Mouse (Mus musculus) ZHBTc4 (cell line): ENCODE measurements around the gene Efnb3.
"Not testable (repeated sequence)": the region's sequence is repeated elsewhere in the genome, so short reads cannot be mapped to it uniquely, and the experiment has no call there.

Source experiments
- DNase-seq: peaks from one replicate; pipeline ENCODE4 v3.0.0-alpha.2; 2011; ENCODE audit warnings: low read depth, low spot score

Efnb3 gene

DNA sequence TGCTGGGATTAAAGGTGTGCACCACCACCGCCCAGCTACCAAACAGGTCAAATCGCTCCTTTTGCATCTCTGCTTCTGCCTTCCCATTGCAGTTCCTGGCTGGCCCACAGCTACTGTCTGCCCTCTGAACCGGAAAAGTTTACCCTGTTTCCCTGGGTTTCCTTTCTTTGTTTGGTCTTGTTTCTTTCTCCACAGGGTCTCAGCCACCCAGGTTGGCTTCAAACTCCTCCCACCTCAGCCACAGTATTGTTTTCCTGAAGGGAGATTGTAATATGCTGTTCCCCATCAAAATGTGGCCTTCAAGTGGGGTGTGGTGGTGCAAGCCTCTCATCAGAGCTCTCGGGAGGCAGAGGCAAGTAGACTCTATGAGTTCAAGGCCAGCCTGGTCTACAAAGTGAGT, 8.7 kb downstream of the Efnb3 start:
- peak; percentile 58 for DNase-seq

DNA sequence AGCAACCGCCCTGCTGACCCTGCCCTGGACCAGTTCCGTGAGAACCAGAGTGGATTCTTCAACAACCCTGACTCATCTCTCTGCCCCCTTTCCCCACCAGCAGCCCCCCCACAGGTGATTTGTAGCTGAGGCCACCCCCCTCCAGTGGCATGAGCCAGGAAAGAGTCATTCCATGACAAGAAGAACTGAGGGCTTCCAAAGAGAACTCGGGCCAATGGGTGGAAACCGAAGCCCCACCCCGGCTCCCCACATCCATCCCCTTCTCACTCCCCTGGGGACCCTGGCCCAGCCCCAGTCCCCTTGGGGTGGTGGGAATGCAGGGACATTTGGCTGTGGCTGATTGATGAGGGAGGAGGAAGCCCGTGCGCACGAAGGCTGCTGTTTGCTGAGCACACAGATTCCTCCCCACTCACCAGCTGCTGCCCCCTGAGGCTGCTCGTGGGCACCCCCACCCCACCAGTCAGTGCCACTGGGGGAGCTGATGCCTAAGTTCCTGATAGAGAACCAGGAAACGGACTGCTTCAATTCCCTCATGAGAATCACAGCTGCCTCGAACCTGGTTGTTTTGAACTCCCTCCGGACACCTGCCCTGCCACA, 10.8 kb downstream of the Efnb3 start, which contains the start of gene Dnah2:
TSS of gene Dnah2 (minus strand) at position 51 of the 597 bp plus-strand sequence.
- DNase-seq, result no peak

DNA sequence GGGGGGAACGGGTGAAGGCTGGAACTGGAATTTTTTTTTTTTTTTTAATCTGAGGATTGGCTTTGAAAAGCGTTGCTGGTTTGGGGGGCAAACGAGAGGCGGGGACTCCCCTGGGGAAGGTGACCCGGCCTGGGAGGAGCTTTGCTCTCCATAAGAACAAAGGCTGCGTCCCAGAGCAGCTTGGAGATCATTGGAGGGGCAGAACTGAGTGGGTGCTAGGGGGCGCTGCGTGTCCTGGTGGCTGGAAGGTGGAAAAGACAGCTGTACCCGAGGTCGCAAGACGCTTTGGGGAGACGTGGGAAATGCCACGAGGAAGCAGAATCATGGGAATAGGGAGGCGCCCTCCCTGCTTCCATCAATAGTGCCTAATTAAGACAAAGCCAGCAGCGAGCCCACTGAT, 12.9 kb downstream of the Efnb3 start:
- DNase-seq, result no peak

DNA sequence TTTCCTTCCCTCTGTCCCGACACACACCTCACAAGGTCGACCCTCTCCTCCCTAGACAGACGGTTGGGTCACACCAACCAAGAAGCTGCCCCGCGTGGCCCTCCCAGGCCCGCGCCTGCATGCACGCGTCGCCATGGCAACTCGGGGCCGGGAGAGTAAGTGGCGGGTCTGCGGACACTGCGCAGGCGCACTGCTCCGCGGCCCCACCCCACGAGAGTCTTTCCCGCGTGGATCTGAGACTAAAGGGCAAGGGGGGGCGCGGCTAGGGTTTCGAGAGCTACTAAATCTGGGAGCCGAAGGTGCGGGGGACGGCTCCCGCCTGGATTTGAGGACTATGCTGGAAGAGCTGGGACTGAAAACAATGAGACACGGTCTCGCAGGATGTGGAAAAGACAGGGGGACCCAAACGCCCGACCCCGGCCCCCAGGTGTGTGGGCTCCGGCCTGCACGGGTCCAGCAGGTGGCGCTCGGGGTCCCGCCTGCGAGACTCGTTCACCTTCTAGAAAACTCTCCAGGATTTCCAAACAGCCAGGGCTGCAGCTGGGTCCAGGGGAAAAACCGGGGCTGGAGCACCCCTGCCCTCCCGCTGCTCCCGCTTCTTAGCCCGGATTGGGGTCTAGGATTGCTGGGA, 13.5 kb downstream of the Efnb3 start:
- DNase-seq, result peak; percentile 87

DNA sequence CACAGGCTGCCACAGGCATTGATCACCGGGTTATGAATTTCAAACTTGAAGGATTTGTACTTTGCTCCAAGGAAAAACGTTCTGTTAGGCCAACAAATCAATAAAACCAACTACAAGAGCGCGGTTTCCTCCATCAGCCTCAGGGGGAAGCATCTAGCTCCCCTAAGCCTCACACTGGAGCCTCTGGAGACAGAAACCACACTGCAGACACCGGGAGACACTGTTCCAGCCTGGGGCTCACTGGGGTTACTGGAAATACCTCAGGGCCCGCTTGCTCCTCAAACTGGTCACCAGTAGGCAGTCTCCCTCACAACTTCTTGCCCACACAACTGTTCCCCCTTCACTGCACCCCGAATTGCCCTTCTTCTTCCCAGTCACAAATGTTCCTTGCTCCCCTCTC, 14.0 kb downstream of the Efnb3 start:
- DNase-seq, result peak; percentile 43

DNA sequence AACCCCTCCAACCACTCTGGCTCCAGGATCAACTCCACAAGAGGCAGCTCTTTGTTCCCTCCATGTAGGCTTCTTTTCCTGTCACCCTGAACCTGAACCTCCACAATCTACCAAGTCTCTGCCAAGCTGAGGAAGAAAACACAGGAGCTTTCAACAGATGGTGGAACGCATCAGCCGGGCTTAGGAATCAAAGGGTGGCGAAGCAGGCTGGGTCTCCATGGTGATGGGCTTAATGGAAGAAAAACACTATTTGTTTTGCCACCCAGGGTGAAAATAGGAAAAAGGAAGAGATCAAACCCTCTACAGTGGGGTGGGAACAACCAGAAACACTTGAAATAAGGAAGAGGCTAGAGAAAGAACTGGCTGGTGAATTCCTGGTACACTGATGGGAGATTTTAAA, 16.4 kb downstream of the Efnb3 start:
- DNase-seq, result no peak

DNA sequence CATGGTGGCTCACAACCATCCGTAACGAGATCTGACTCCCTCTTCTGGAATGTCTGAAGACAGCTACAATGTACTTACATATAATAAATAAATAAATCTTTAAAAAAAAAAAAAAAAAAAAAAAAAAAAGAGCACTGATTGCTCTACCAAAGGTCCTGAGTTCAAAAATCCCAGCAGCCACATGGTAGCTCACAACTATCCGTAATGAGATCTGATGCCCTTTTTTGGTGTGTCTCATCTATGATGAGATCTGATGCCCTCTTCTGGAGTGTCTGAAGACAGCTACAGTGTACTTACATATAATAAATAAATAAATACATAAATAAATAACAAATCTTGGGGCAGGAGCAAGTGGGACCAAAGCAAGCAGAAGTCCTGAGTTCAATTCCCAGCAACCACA, 18.3 kb downstream of the Efnb3 start:
- not testable (repeated sequence) for DNase-seq

DNA sequence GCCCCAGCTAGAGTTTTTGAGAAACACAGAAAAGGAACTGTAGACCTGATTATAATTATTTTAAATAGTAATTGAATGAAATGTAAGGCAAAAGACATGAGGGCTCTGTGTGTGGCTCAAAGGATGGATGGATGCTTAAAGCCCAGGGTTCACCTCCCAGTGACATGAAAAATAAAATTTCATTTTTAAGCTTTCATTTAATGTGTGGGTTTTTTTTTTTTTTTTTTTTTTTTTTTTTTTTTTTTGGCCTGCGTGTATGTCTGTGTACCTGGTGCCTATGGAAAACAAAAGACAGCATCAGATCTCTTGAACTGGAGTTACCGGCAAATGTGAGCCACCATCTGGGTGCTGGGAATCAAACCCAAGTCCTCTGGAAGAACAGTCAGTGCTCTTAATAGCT, 19.3 kb downstream of the Efnb3 start:
- no peak for DNase-seq

DNA sequence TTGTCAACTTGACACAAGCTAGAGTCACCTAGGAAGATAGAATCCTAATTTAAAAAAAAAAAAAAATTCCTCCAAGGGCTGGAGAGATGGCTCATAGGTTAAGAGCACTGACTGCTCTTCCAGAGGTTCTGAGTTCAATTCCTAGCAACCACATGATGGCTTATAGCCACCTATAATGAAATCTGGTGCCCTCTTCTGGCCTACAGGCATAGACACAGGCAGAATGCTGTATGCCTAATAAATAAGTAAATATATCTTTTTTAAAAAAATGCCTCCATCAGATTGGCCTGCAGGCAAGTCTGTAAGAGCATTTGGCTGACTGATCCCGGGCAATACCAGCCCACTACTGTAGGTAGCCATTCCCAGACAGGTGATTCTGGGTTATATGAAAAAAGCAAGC, 25.0 kb downstream of the Efnb3 start:
- no peak for DNase-seq

DNA sequence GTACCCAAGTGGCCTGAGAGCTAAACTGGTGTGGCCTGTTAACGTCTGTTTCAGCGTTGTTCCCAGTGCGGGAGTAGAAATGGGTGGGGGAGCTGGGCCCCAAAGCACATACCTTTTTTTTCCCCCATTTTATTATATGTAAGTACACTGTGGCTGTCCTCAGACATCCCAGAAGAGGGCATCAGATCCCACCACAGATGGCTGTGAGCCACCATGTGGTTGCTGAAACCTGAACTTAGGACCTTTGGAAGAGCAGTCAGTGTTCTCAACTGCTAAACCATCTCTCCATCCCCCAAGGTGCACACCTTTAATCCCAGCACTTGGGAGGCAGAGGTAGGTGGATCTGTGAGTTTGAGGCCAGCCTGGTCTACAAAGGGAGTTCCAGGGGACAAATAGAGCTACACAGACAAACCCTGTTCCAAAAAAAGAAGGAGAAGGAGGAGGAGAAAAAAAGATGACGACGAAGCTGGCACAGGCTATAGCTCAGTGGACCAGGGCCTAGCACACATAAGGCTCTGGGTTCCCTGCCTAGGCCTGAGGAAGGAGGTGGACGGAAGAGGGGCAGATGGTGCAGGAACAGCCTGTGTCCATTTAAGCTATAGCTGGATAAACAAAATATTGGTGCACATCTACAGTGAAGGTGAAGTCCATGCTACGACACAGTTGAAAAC, 27.4 kb downstream of the Efnb3 start:
- peak; percentile 28 for DNase-seq

DNA sequence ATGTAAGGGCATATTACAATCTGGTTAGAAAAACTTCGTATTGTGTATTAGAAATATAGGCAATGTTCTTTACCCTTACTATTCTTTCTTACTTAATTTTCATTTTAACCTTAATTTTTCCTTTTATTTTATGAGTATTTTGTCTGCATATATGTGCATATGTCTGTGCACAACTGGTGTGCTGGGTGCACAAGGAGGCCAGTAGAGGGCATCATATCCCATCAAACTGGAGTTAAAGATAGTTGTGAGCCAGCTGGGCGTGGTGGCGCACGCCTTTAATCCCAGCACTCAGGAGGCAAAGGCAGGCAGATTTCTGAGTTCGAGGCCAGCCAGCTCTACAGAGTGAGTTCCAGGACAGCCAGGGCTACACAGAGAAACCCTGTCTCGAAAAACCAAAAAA, 29.2 kb downstream of the Efnb3 start:
- peak; percentile 80 for DNase-seq

DNA sequence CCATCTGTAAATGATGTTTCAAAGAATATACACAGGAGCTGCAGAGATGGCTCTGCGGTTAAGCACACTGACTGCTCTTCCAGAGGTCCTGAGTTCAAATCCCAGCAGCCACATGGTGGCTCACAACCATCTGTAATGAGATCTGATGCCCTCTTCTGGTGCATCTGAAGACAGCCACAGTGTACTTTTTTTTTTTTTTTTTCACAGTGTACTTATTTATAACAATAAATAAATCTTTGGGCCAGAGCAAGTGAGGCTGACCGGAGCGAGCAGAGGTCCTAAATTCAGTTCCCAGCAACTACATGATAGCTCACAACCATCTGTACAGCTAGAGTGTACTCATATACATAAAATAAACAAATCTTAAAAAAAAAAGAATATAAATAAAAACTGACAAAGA, 29.7 kb downstream of the Efnb3 start:
- not testable (repeated sequence) for DNase-seq

DNA sequence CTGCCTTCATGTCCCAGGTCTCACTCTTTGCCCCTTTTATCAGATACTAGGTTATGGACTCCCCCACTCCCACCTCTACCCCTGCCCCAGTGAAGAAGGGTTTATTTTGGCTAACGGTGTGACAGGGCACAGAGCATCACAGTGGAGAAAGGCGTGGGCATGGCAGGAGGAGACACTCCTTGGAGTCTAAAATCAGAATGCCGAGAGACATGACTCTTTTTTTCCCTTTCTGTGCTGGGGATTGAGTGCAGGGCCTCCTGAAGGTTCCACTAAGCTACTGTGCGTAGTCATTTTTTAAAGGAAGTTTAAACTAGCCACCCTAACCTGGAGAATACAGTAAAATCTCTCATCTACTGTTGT, 32.0 kb downstream of the Efnb3 start:
- no peak for DNase-seq

DNA sequence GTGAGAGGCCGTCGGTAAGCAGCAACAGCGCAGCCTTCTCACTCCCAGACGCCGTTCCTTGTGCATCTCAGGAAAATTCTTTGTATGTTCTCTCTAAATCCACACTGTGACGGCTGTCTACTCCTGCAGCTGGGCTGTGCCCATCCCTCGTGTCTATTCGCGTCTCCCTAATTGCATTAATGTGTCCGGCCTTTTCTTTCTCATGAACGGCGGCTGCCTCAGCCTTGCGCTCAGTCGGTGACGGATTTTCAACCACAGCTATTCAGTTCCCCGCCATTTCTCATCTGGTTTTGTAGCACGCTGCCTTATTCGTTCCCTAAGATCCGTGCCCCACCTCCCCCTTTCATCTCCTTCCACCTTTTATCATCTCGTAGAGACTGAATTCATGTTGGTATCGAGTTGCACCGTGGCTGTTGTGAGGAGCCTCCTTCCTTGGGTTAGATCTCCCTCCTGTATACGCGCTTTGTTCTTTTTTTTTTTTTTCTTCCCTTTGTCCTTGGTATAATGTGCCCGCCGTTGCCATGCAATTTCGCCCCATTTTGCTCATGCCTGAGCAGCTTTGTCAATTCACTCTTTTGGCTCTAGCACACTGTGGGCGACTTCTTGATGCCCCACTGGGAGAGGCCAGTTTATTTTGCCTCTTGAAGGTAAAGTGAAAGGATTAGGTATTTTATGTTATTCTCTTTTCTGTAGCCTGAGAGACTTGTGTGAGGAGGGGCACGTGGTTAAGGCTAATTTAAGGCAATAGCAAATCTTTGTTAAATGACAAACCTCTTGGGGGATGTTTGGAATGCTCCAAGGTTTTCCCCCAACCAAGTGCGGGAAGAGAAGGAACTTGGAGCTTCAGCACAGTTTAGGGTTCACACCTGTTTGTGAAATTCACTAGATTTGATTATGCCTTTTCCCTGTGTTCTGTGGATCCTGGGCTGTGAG, 32.6 kb downstream of the Efnb3 start:
- DNase-seq, result peak; percentile 35

DNA sequence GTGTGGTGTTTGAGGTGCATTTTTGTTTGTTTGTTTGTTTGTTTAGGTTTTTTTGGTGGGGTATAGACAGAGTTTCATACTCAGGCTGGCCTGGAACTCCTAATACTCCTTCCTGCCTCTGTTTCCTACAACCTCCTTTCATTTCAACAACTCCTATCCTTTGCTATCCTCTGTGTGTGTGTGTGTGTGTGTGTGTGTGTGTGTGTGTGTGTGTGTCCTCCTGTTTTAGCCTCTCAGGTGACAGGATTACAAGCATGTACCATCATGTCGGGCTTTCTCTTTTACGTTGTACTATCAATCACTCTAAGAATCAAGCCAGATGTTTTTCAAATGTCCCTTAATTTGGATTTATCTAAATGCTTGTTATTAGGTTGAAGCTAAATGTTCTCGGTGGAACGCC, 33.4 kb downstream of the Efnb3 start:
- no peak for DNase-seq

DNA sequence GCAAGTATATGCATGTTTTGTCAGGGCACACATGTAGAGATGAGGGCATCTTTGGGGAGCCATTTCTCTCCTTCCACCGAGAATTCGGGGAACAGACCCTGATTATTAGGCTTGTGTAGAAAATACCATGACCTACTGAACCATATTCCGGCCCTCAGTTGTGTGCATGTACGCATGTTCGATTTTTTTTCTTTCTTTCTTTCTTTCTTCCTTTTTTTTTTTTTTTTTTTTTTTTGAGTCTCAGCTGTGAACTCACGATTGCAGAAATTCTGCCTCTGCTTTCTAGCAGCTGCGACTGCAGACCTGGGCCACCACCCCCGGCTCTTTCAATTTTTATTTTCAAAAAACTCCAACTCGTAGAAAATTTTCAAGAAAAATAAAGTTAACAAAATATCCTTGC, 34.3 kb downstream of the Efnb3 start:
- no peak for DNase-seq

DNA sequence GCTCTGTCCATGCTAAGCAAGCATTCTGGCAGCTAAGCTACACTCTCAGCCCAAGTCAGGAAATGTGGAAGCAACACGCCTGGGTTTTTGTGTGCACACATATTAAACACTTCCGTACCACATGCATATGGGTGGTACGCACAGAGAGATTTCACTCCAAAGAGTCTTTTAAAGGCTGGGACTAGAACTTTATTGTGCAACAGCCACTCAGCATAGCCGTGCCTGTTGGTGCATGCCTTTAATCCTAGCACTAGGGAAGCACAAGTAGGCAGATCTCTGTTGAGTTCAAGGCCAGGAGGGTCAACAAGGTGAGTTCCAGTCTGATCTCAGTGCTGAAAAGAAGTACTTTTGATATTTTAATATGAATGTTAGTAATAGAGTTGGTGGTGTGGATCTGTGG, 36.4 kb downstream of the Efnb3 start:
- no peak for DNase-seq

DNA sequence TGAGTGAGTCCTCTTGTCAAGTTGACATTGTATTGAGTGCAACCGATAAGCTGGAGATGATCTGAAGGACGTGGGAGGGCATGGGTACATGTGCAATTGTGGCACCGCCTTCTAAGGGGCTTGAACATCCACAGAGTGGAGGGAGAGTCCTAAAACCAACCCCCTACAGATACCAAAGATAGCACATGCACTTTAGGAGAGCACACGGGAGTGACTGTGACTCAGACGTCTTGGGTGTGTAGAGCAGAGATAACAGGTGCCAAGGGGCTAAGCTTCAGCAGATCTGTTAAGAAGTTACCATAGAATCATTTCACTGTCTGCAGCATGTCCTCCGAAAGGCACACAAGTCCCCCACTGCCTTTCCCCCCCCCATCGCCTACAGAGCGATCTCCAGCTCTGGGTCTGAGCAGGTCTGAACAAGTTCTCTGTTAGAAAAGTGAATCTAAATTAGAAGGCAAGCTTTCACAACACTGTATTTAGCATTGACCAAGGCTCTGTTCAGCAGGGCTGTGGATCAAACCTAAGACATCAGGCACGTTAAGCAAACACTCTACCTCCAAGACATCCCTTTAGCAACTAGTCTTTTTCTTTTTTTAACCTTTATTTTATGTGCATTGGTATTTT, 38.4 kb downstream of the Efnb3 start:
- DNase-seq, result no peak

DNA sequence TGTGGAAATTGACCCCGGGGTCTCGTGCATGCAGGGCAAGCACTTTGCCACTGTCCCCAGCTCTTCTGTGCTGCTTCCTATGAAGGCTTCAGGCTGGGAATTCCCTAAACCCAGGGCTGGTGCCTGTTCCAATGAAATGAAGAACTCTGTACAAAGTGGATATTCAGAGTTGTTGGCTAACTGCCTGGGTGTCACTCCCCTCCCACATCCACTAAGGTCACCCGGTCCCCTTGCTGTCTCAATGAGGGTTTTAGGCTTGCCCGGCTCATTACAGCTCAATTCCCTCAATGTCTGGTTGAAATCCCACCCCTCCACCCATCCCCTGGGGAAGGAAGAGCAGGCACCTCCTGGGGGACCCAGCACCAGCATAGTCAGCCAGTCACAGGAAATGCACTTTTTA, 40.0 kb downstream of the Efnb3 start:
- DNase-seq, result no peak

DNA sequence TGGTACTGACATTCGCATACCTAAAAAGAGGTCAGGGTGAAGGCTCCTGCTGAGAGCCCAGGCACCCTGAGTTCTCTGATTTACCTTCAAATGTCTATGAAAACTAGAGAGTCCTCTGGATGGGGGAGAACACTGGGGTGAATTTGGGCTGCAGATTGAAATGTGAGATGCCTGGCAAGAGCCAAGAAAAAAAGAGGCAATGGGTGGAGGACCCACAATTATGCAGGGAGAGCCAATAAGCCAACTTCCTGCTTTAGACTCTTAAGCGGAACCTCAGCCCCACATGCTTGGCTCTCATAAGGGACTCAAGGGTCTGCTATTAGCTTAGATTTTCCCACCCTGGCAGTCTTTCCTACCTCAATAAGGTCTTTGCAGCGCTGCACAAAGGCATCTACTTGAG, 43.3 kb downstream of the Efnb3 start:
- DNase-seq, result no peak

DNA sequence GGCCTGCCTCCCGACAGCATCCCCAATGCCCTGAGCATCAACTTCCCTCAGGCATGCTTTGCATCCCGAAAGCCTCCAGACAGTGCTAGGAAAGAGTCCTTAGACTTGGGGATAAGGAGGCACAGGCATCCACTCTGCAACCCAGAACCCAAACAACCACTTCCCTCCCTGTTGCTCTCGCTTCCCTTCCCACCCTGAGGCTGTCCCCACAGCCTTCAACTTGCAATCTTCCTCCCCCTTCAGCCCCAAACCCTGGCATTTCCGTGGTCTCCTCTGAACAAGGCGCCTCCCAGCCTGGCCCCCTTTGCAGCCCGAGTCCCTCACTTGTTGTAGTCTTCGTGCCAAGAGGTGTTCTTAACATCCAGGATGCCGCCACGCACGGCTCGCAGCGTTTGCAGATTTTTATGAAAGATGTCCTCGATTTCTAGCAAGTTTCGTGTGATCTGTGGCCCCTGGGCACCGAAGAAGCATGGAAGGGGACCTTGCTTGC, 43.8 kb downstream of the Efnb3 start:
- DNase-seq, result no peak

DNA sequence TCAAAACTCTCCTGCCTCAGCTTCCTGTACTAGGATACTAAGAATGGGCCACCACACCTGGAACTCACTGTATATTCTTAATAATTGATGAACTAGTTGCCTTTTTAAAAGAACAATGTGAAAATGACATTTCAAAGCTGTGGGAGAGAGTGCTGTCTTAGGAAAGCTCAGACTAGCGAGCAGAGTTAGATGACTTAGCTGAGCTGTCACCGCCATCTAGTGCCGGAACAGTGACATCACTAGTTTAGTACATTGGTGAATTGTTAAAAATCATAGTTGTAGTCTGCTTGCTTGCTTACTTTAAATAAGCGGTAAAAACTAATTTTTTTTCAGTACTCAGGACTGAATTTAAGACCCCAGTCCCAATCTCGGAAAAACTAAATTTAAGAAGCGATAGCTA, 46.2 kb downstream of the Efnb3 start:
- peak; percentile 73 for DNase-seq
